Mouse (Mus musculus) lung, embryonic 16.5 days (tissue): ENCODE results near the gene Clip2. TPM values are rescaled to one million over a fixed set of nuclear protein-coding genes. Genes with fewer than 3 reads are reported as not detected.

ENCODE experiments used
- ATAC-seq: fragments of 200-750 bp; cut with Nextera tagmentation; 2 replicates; pipeline ENCODE4 v1.8.0; 2017; ENCODE audit warnings: low read depth, mild to moderate bottlenecking, moderate library complexity
- H3K27ac ChIP-seq: fragments of 300-500 bp; sonication (generic); 2 replicates; pipeline ENCODE4 v1.5.1; 2014; ENCODE audit warnings: mild to moderate bottlenecking, control low read depth, low read length
- H3K27me3 ChIP-seq: fragments of 300-500 bp; sonication (generic); 2 replicates; pipeline ENCODE4 v1.6.1; 2014; ENCODE audit warnings: low read depth, low read length, mixed read lengths; ENCODE audit not compliant: control insufficient read depth, insufficient read depth
- H3K36me3 ChIP-seq: fragments of 300-500 bp; sonication (generic); 2 replicates; pipeline ENCODE4 v1.6.1; 2014; ENCODE audit warnings: low read length; ENCODE audit not compliant: control insufficient read depth, insufficient read depth
- H3K4me1 ChIP-seq: fragments of 300-500 bp; sonication (generic); replicated peaks from 2 replicates; pipeline ENCODE4 v1.6.1; 2014; ENCODE audit warnings: low read length, mixed read lengths; ENCODE audit not compliant: control insufficient read depth, insufficient read depth
- H3K4me2 ChIP-seq: fragments of 300-500 bp; sonication (generic); 2 replicates; pipeline ENCODE4 v1.6.1; 2014; ENCODE audit warnings: low read depth, low read length, control low read depth
- H3K4me3 ChIP-seq: fragments of 300-500 bp; sonication (generic); 2 replicates; pipeline ENCODE4 v1.5.1; 2014; ENCODE audit warnings: mild to moderate bottlenecking, low read length, control low read depth
- H3K9ac ChIP-seq: fragments of 300-500 bp; sonication (generic); 2 replicates; pipeline ENCODE4 v1.6.1; 2014; ENCODE audit warnings: low read length, control low read depth
- H3K9me3 ChIP-seq: fragments of 300-500 bp; sonication (generic); 2 replicates; pipeline ENCODE4 v1.6.1; 2016; ENCODE audit warnings: low read length; ENCODE audit not compliant: control insufficient read depth
- WGBS: fragments of 180-500 bp; shearing (Covaris S2); extraction: QIAGEN DNeasy Blood & Tissue Kit; methylation state at CpG from one replicate; pipeline ENCODE4 v1.1.7; 2014; 5-methylcytosine and 5-hydroxymethylcytosine counted together
- polyA plus RNA-seq: library from polyadenylated mRNA; unstranded; fragments of >200 nt; fragmentation: Nextera tagmentation; extraction: Ambion mirVana; gene quantifications from 2 replicates; pipeline ENCODE4 v1.2.1, GENCODE M21; 2015

Clip2 gene
- polyA plus RNA-seq, 1 experiment from 2014 or later: 4.7 TPM

GRCm38 (mm10) chr5:134539891-134540290 lies 12.3 kb downstream of the Clip2 start:
- Histone ChIP-seq H3K27me3 (no peaks in the 10 kb centered on the region), H3K27ac (peak overlapping the region; percentile 88), H3K9me3 (no peaks in the 10 kb centered on the region), H3K4me3 (no peak overlapping the region), H3K4me2 (no peak overlapping the region), H3K9ac (peak overlapping the region; percentile 49), H3K36me3 (peaks cover 3% of the 10 kb centered on the region; the same call in 1 of the 2 replicates), H3K4me1 (peaks cover 36% of the 10 kb centered on the region)
- ATAC-seq: peak; percentile 85
- 7% methylated on average over 3 of the region's 3 CpGs for WGBS

- Histone ChIP-seq H3K9ac (no peak overlapping the region), H3K4me3 (no peak overlapping the region), H3K27me3 (no peaks in the 10 kb centered on the region), H3K9me3 (no peaks in the 10 kb centered on the region), H3K4me1 (peaks cover 20% of the 10 kb centered on the region), H3K4me2 (no peak overlapping the region), H3K36me3 (peaks cover 27% of the 10 kb centered on the region), H3K27ac (no peak overlapping the region)
- ATAC-seq: no peak
- WGBS: 78% methylated on average over 6 of the region's 6 CpGs
Observed at GRCm38 (mm10) chr5:134536036-134536435, 16.2 kb downstream of the Clip2 start.

DNA sequence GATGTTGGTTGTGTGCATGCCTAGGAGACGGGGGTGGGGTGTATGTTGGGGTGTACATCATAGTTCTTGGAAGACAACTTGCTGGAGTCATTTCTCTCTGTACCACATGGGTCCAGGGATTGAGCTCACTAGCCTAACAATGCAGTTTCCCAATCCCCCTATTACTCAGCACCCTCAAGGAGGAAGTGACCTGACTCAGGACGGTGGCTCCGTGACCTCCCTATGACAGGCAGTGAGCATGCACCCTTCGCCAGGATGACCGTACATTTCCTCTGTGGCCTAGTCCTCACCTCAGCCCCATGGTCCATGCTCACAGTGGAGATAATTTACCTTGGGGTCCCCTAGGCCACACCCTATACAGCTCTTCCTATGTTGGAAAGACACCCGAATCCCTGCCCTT lies 19.8 kb downstream of the Clip2 start:
- H3K9ac ChIP-seq: no peak overlapping the region
- H3K4me2 ChIP-seq: no peak overlapping the region
- no peaks in the 10 kb centered on the region for H3K9me3 ChIP-seq
- WGBS: 89% methylated on average over 6 of the region's 6 CpGs
- peaks cover 24% of the 10 kb centered on the region for H3K36me3 ChIP-seq
- H3K27ac ChIP-seq: no peak overlapping the region
- no peak overlapping the region for H3K4me3 ChIP-seq
- peaks cover 2% of the 10 kb centered on the region; the same call in 1 of the 2 replicates for H3K4me1 ChIP-seq
- no peaks in the 10 kb centered on the region for H3K27me3 ChIP-seq
- ATAC-seq: no peak

- 74% methylated on average over 9 of the region's 9 CpGs for WGBS
- no peaks in the 10 kb centered on the region for H3K27me3 ChIP-seq
- no peak overlapping the region for H3K27ac ChIP-seq
- H3K36me3 ChIP-seq: peaks cover 24% of the 10 kb centered on the region
- peaks cover 2% of the 10 kb centered on the region; the same call in 1 of the 2 replicates for H3K4me1 ChIP-seq
- ATAC-seq: no peak
- H3K9me3 ChIP-seq: no peaks in the 10 kb centered on the region
- H3K4me2 ChIP-seq: no peak overlapping the region
- no peak overlapping the region for H3K4me3 ChIP-seq
- H3K9ac ChIP-seq: no peak overlapping the region
Observed at GRCm38 (mm10) chr5:134531585-134531984, 20.6 kb downstream of the Clip2 start.

GRCm38 (mm10) chr5:134530830-134531229 lies 21.4 kb downstream of the Clip2 start:
- no peaks in the 10 kb centered on the region for H3K27me3 ChIP-seq
- 66% methylated on average over 7 of the region's 7 CpGs for WGBS
- no peak overlapping the region for H3K4me2 ChIP-seq
- H3K9ac ChIP-seq: no peak overlapping the region
- H3K4me1 ChIP-seq: peaks cover 2% of the 10 kb centered on the region; the same call in 1 of the 2 replicates
- H3K4me3 ChIP-seq: no peak overlapping the region
- peaks cover 24% of the 10 kb centered on the region for H3K36me3 ChIP-seq
- no peaks in the 10 kb centered on the region for H3K9me3 ChIP-seq
- H3K27ac ChIP-seq: no peak overlapping the region
- ATAC-seq: no peak

GRCm38 (mm10) chr5:134528488-134528887 lies 23.7 kb downstream of the Clip2 start:
- no peak for ATAC-seq
- no peaks in the 10 kb centered on the region for H3K27me3 ChIP-seq
- no peak overlapping the region for H3K4me2 ChIP-seq
- H3K4me3 ChIP-seq: no peak overlapping the region
- 42% methylated on average over 9 of the region's 9 CpGs for WGBS
- H3K4me1 ChIP-seq: peaks cover 2% of the 10 kb centered on the region; the same call in 1 of the 2 replicates
- H3K9me3 ChIP-seq: no peaks in the 10 kb centered on the region
- peaks cover 12% of the 10 kb centered on the region; the same call in 1 of the 2 replicates for H3K36me3 ChIP-seq
- no peak overlapping the region for H3K9ac ChIP-seq
- H3K27ac ChIP-seq: no peak overlapping the region

GRCm38 (mm10) chr5:134525971-134526711 lies 26.1 kb downstream of the Clip2 start:
- Histone ChIP-seq H3K27ac (no peak overlapping the region), H3K36me3 (peaks cover 5% of the 10 kb centered on the region; the same call in 1 of the 2 replicates), H3K4me2 (no peak overlapping the region), H3K4me1 (peaks cover 2% of the 10 kb centered on the region; the same call in 1 of the 2 replicates), H3K9ac (no peak overlapping the region), H3K9me3 (no peaks in the 10 kb centered on the region), H3K27me3 (no peaks in the 10 kb centered on the region), H3K4me3 (no peak overlapping the region)
- 90% methylated on average over 15 of the region's 15 CpGs for WGBS
- ATAC-seq: no peak

GRCm38 (mm10) chr5:134523728-134524127 lies 28.5 kb downstream of the Clip2 start:
- WGBS: 62% methylated on average over 5 of the region's 5 CpGs
- Histone ChIP-seq H3K4me2 (no peak overlapping the region), H3K27me3 (no peaks in the 10 kb centered on the region), H3K9me3 (no peaks in the 10 kb centered on the region), H3K36me3 (peaks cover 17% of the 10 kb centered on the region), H3K27ac (no peak overlapping the region), H3K9ac (no peak overlapping the region), H3K4me1 (peaks cover 2% of the 10 kb centered on the region; the same call in 1 of the 2 replicates), H3K4me3 (no peak overlapping the region)
- peak; percentile 45; the same call in 1 of the 2 replicates for ATAC-seq

GRCm38 (mm10) chr5:134522524-134522923 lies 29.7 kb downstream of the Clip2 start:
- Histone ChIP-seq H3K4me1 (no peaks in the 10 kb centered on the region; the same call in 1 of the 2 replicates), H3K27me3 (no peaks in the 10 kb centered on the region), H3K9ac (no peak overlapping the region), H3K27ac (no peak overlapping the region), H3K9me3 (no peaks in the 10 kb centered on the region), H3K4me2 (no peak overlapping the region), H3K36me3 (peaks cover 23% of the 10 kb centered on the region), H3K4me3 (no peak overlapping the region)
- WGBS: 91% methylated on average over 26 of the region's 26 CpGs
- ATAC-seq: no peak
